Mouse (Mus musculus): ENCODE data around the gene Heatr4. TPM values are rescaled to one million over a fixed set of nuclear protein-coding genes. Genes with fewer than 3 reads are reported as not detected.

Gene Heatr4
- not detected for polyA plus RNA-seq (2017; shearing (Covaris generic))

DNA sequence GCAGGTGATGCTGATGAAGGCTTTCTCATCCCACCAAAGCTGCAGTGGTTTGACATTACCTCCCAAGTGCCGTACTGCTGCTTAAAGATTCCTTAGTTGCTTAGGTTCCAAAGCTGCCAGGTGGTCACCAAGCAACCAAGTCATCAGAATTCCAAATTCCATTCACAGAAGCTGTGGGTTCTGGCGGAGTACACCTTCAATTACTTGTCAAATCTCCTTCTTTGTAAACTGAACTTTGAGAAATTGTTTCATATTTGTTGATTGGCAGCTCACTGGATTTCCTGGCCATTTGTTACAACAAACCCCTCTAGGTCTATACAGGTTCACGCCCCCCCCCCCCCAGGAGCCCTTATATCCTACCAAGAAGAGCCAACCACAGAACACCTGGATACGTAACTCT is at the start of gene Heatr4:
TSS of gene Heatr4 (minus strand) at position 101 of the 400 bp plus-strand sequence.

GRCm38 (mm10) chr12:84009171-84009965 is 24.7 kb upstream of the Heatr4 start, which contains the start of gene Acot1:
Gene Acot1, plus strand, starts transcription at chr12:84009490.

GRCm38 (mm10) chr12:83987583-83988441 is 3.2 kb upstream of the Heatr4 start, which contains the start of gene Acot2:
Gene Acot2, plus strand, starts transcription at chr12:83987861.

GRCm38 (mm10) chr12:83950493-83950839 is 34.2 kb downstream of the Heatr4 start, which contains the start of gene Riox1:
Gene Riox1, plus strand, starts transcription at chr12:83950608.

GRCm38 (mm10) chr12:83921535-83922381 is 62.9 kb downstream of the Heatr4 start, which contains the start of gene Numb:
Gene Numb, minus strand, starts transcription at chr12:83921934.

Other genes starting within 250 kb of the Heatr4 start
- 0.24 TPM for gene Papln, start 221.2 kb downstream of the Heatr4 start, polyA plus RNA-seq (2017; shearing (Covaris generic))
- 56.8 TPM for gene Numb, start 62.9 kb downstream of the Heatr4 start, polyA plus RNA-seq (2017; shearing (Covaris generic))
- 2.3 TPM for gene Riox1, start 34.2 kb downstream of the Heatr4 start, polyA plus RNA-seq (2017; shearing (Covaris generic))
- gene Acot2, start 3.0 kb upstream of the Heatr4 start, polyA plus RNA-seq (2017; shearing (Covaris generic)), result 1.3 TPM
- gene Acot1, start 24.6 kb upstream of the Heatr4 start, polyA plus RNA-seq (2017; shearing (Covaris generic)), result not detected
- 0.15 TPM for gene Acot4, start 53.5 kb upstream of the Heatr4 start, polyA plus RNA-seq (2017; shearing (Covaris generic))
- gene Gm49366, start 54.1 kb upstream of the Heatr4 start, polyA plus RNA-seq (2017; shearing (Covaris generic)), result not detected
- gene Acot3, start 67.3 kb upstream of the Heatr4 start, polyA plus RNA-seq (2017; shearing (Covaris generic)), result not detected
- gene Acot5, start 84.5 kb upstream of the Heatr4 start, polyA plus RNA-seq (2017; shearing (Covaris generic)), result not detected
- gene Acot6, start 115.8 kb upstream of the Heatr4 start, polyA plus RNA-seq (2017; shearing (Covaris generic)), result 0.55 TPM
- gene Dnal1, start 129.5 kb upstream of the Heatr4 start, polyA plus RNA-seq (2017; shearing (Covaris generic)), result 0.93 TPM
- gene Pnma1, start 163.6 kb upstream of the Heatr4 start, polyA plus RNA-seq (2017; shearing (Covaris generic)), result not detected
- gene Elmsan1, start 234.0 kb upstream of the Heatr4 start, polyA plus RNA-seq (2017; shearing (Covaris generic)), result 32.9 TPM